Mouse (Mus musculus): ENCODE results near the gene Pla2g6. TPM values are rescaled to one million over a fixed set of nuclear protein-coding genes. Genes with fewer than 3 reads are reported as not detected.

Pla2g6 gene
- total and polyA plus RNA-seq, 3 experiments = 9.3 to 20.9 (median 14.8) TPM

DNA sequence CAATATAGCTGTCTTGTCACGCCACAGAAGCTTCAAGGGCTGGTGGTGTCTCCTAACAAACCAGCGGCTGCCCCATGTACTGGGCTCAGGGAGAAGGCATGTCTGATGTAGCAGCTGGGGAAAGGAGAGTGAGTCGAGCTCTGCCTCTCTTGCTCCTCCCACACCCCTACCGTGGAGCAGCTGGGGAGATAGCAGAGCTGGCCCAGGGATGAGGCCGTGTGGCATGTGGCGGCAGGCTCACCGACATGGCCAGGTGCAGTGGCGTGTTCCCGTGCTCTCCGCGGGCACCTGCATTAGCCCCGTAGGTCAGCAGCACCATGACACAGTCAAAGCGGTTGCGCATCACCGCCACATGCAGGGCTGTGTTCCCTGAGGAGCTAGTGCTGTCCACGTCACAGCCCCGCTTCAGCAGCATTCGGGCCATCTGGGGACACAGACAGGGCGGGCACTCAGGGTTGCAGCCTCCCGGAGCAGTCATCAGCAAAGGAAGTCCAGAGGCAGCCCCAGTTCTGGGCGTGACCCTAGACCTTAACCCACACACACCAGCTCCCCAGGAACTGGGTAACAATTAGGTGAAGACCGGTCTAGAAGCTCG is 22.1 kb downstream of the Pla2g6 start:
- no peak for TF ChIP-seq KAT2A (IDR thresholded peaks at IDR 0.05; ENCODE audit: insufficient replicate concordance, low read length)
- no peak for TF ChIP-seq MYC (IDR thresholded peaks at IDR 0.05; ENCODE audit: low read depth, low read length)
- TF ChIP-seq MXI1 (IDR thresholded peaks at IDR 0.05; ENCODE audit: low read depth, low read length) = no peak
- no peak for TF ChIP-seq SIN3A (IDR thresholded peaks at IDR 0.05; ENCODE audit: low read length)
- no peak for TF ChIP-seq IRF4 (IDR thresholded peaks at IDR 0.05; ENCODE audit: low read depth, low read length)
- no peak for TF ChIP-seq SMC3 (IDR thresholded peaks at IDR 0.05; ENCODE audit: low read depth, low read length)
- no peak for TF ChIP-seq RAD21 (IDR thresholded peaks at IDR 0.05; ENCODE audit: low read depth, low read length)
- TF ChIP-seq ETS1 (conservative IDR thresholded peaks at IDR 0.05; ENCODE audit: low read depth, low read length) = no peak
- TF ChIP-seq EP300 (IDR thresholded peaks at IDR 0.05; ENCODE audit: low read length) = no peak
- TF ChIP-seq NRF1 (IDR thresholded peaks at IDR 0.05; ENCODE audit: low read depth, low read length) = no peak
- TF ChIP-seq USF2 (conservative IDR thresholded peaks at IDR 0.05; ENCODE audit: low read depth, low read length) = no peak
- no peak for TF ChIP-seq JUN (IDR thresholded peaks at IDR 0.05; ENCODE audit: insufficient read depth, low read depth, low read length)
- TF ChIP-seq ZKSCAN1 (IDR thresholded peaks at IDR 0.05; ENCODE audit: borderline replicate concordance, low read depth, low read length) = no peak
- TF ChIP-seq ZC3H11A (IDR thresholded peaks at IDR 0.05; ENCODE audit: low read depth, low read length) = no peak
- no peak for TF ChIP-seq HCFC1 (IDR thresholded peaks at IDR 0.05; ENCODE audit: low read depth, low read length)
- DNase-seq (ENCODE audit: extremely low read depth) = no peak
- Histone ChIP-seq H3K36me3 (replicated peaks in 1 of 2; ENCODE audit: control insufficient read depth in 1 of 2, insufficient read depth in 1 of 2, low read length in 1 of 2) (peaks cover 75 to 83% of the 10 kb centered on the region in 2 experiments), H3K4me2 (ENCODE audit: insufficient read depth, low read depth, poor library complexity, severe bottlenecking) (no peak overlapping the region), H3K27me3 (replicated peaks) (no peaks in the 10 kb centered on the region), H3K4me3 (replicated peaks in 1 of 3; ENCODE audit: low read depth in 2 of 3, low read length in 2 of 3, poor library complexity in 1 of 3) (no peak overlapping the region), H3K27ac (ENCODE audit: insufficient read depth, low read depth) (no peak overlapping the region), H3K9me3 (replicated peaks; ENCODE audit: low read length) (no peaks in the 10 kb centered on the region), H3K9ac (ENCODE audit: insufficient read depth, low read depth) (no peak overlapping the region), H3K4me1 (ENCODE audit: control insufficient read depth in 1 of 2, insufficient read depth in 2 of 2) (peaks cover 0 to 30% of the 10 kb centered on the region in 2 experiments; a peak in 2 of 4 replicates), H3K79me2 (replicated peaks; ENCODE audit: control insufficient read depth, extremely low read depth, insufficient read depth, poor library complexity, severe bottlenecking) (no peaks in the 10 kb centered on the region)
- dilution Hi-C loops (cut with MboI; ENCODE audit: extremely low pct_ligation_motif_present, extremely low pct_unique_long_range_greater_than_20kb, low sequenced_read_pairs) (no loop called here), in situ Hi-C loops (cut with MboI; ENCODE audit: low pct_ligation_motif_present, low pct_unique_long_range_greater_than_20kb, low sequenced_read_pairs) (no loop called here)

DNA sequence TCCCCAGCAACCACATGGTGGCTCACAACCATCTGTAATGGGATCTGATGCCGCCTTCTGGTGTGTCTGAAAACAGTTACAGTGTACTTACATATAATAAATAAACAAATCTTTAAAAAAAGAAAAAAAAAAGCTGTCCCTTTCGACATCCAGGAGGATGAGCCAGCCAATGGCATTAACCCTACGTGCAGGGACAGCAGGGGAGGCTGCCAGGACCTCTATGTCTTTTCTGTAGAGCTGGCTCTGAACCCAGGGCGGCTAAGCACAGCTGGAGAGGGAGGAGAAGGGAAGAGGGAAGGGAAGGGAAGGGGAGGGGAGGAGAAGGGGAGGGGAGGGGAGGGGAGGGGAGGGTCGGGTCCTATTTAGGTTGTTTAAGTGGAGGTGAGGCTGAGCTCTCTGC is 23.4 kb downstream of the Pla2g6 start:
- dilution Hi-C loops (cut with MboI; ENCODE audit: extremely low pct_ligation_motif_present, extremely low pct_unique_long_range_greater_than_20kb, low sequenced_read_pairs) (no loop called here), in situ Hi-C loops (cut with MboI; ENCODE audit: low pct_ligation_motif_present, low pct_unique_long_range_greater_than_20kb, low sequenced_read_pairs) (no loop called here)
- H3K36me3 ChIP-seq (replicated peaks in 1 of 2; ENCODE audit: control insufficient read depth in 1 of 2, insufficient read depth in 1 of 2, low read length in 1 of 2) = peaks cover 78 to 87% of the 10 kb centered on the region in 2 experiments

More for the DNA sequence above, 23.4 kb downstream of the Pla2g6 start:
- no peak for TF ChIP-seq NRF1 (IDR thresholded peaks at IDR 0.05; ENCODE audit: low read depth, low read length)
- no peak for TF ChIP-seq MAX (IDR thresholded peaks at IDR 0.05; ENCODE audit: low read length)
- no peak for TF ChIP-seq HCFC1 (IDR thresholded peaks at IDR 0.05; ENCODE audit: low read depth, low read length)
- TF ChIP-seq ZC3H11A (IDR thresholded peaks at IDR 0.05; ENCODE audit: low read depth, low read length) = no peak
- no peak for TF ChIP-seq JUN (IDR thresholded peaks at IDR 0.05; ENCODE audit: insufficient read depth, low read depth, low read length)
- no peak for TF ChIP-seq RAD21 (IDR thresholded peaks at IDR 0.05; ENCODE audit: low read depth, low read length)
- TF ChIP-seq MAFK (IDR thresholded peaks at IDR 0.05; ENCODE audit: insufficient replicate concordance, low read length) = no peak
- TF ChIP-seq ELF1 (IDR thresholded peaks at IDR 0.05; ENCODE audit: low read depth, low read length) = no peak
- no peaks in the 10 kb centered on the region for H3K9me3 ChIP-seq (replicated peaks; ENCODE audit: low read length)
- no peak overlapping the region for H3K9ac ChIP-seq (ENCODE audit: insufficient read depth, low read depth)
- H3K79me2 ChIP-seq (replicated peaks; ENCODE audit: control insufficient read depth, extremely low read depth, insufficient read depth, poor library complexity, severe bottlenecking) = no peaks in the 10 kb centered on the region
- no peaks in the 10 kb centered on the region for H3K27me3 ChIP-seq (replicated peaks)
- no peak overlapping the region for H3K4me3 ChIP-seq (replicated peaks in 1 of 3; ENCODE audit: low read depth in 2 of 3, low read length in 2 of 3, poor library complexity in 1 of 3)
- H3K4me1 ChIP-seq (ENCODE audit: control insufficient read depth in 1 of 2, insufficient read depth in 2 of 2) = peaks cover 0 to 30% of the 10 kb centered on the region in 2 experiments; a peak in 2 of 4 replicates
- DNase-seq (ENCODE audit: extremely low read depth) = no peak
- H3K4me2 ChIP-seq (ENCODE audit: insufficient read depth, low read depth, poor library complexity, severe bottlenecking) = no peak overlapping the region
- H3K27ac ChIP-seq (ENCODE audit: insufficient read depth, low read depth) = no peak overlapping the region
